Mouse (Mus musculus) MEL (cell line): Measurements from ENCODE around the gene Rpl3.

Source experiments
- CTCF ChIP-seq, 3 experiments: IDR thresholded peaks in 2 of 3; conservative IDR thresholded peaks in 1 of 3; 2 replicates each; pipeline ENCODE4 v1.5.1; 2011 to 2012; ENCODE audit warnings: low read length in 3 of 3, low read depth in 2 of 3, mild to moderate bottlenecking in 2 of 3, improper control_type of control experiment in 1 of 3, inconsistent platforms in 1 of 3, mixed read lengths in 1 of 3, moderate library complexity in 1 of 3; ENCODE audit not compliant: control insufficient read depth in 1 of 3, insufficient read depth in 1 of 3, poor library complexity in 1 of 3, severe bottlenecking in 1 of 3
- MYC ChIP-seq: IDR thresholded peaks from 2 replicates; pipeline ENCODE4 v1.6.1; 2011; ENCODE audit warnings: low read depth, mild to moderate bottlenecking, low read length, improper control_type of control experiment, moderate library complexity
- POLR2A ChIP-seq, 2 experiments: IDR thresholded peaks; 2 replicates each; pipeline ENCODE4 v1.6.1; 2011 to 2012; ENCODE audit warnings: low read length in 2 of 2, mild to moderate bottlenecking in 2 of 2, control low read depth in 1 of 2, improper control_type of control experiment in 1 of 2, low read depth in 1 of 2, moderate library complexity in 1 of 2; ENCODE audit not compliant: control insufficient read depth in 1 of 2, insufficient read depth in 1 of 2, poor library complexity in 1 of 2
- ZKSCAN1 ChIP-seq: IDR thresholded peaks from 2 replicates; pipeline ENCODE4 v1.6.1; 2012; ENCODE audit warnings: low read depth, mild to moderate bottlenecking, inconsistent platforms, low read length, improper control_type of control experiment, moderate library complexity
- ZNF384 ChIP-seq: IDR thresholded peaks from 2 replicates; pipeline ENCODE4 v1.6.1; 2012; ENCODE audit warnings: low read depth, mild to moderate bottlenecking, inconsistent platforms, low read length, improper control_type of control experiment

- TF ChIP-seq ZNF384, result no peak
- TF ChIP-seq POLR2A (IDR thresholded peaks at IDR 0.05; ENCODE audit: control insufficient read depth in 1 of 2, insufficient read depth in 1 of 2, low read depth in 1 of 2, low read length in 2 of 2, poor library complexity in 1 of 2), result no peak
- TF ChIP-seq CTCF (IDR thresholded peaks at IDR 0.05 in 2 of 3, conservative IDR thresholded peaks at IDR 0.05 in 1 of 3; ENCODE audit: control insufficient read depth in 1 of 3, insufficient read depth in 1 of 3, low read depth in 2 of 3, low read length in 3 of 3, poor library complexity in 1 of 3, severe bottlenecking in 1 of 3), result no peak
- no peak for TF ChIP-seq ZKSCAN1
- TF ChIP-seq MYC, result no peak
Observed at GRCm38 (mm10) chr15:80053381-80054033, 38.2 kb downstream of the Rpl3 start.
